Mouse (Mus musculus) layer of hippocampus, adult 9-10 months (tissue): ENCODE measurements around the gene Igfbpl1.

ENCODE experiments used
- DNase-seq: peaks from one replicate; pipeline ENCODE4 v3.0.0; 2022; ENCODE audit warnings: low spot score

Igfbpl1 gene

GRCm38 (mm10) chr4:45770638-45771033, 56.1 kb downstream of the Igfbpl1 start:
- no peak for DNase-seq

GRCm38 (mm10) chr4:45769791-45770637, 56.7 kb downstream of the Igfbpl1 start:
- no peak for DNase-seq

- no peak for DNase-seq
Measured at GRCm38 (mm10) chr4:45769141-45769540, 57.6 kb downstream of the Igfbpl1 start.

- DNase-seq, result no peak
Measured at GRCm38 (mm10) chr4:45767891-45768558, 58.7 kb downstream of the Igfbpl1 start.

GRCm38 (mm10) chr4:45766774-45767173, 59.9 kb downstream of the Igfbpl1 start:
- DNase-seq, result no peak

- no peak for DNase-seq
Measured at GRCm38 (mm10) chr4:45765565-45766201, 61.0 kb downstream of the Igfbpl1 start.

- DNase-seq, result no peak
Measured at GRCm38 (mm10) chr4:45765121-45765564, 61.6 kb downstream of the Igfbpl1 start.

GRCm38 (mm10) chr4:45764141-45764494, 62.6 kb downstream of the Igfbpl1 start:
- no peak for DNase-seq

GRCm38 (mm10) chr4:45763288-45764140, 63.2 kb downstream of the Igfbpl1 start:
- no peak for DNase-seq

GRCm38 (mm10) chr4:45762600-45762999, 64.1 kb downstream of the Igfbpl1 start:
- DNase-seq, result no peak
